Mouse (Mus musculus) liver, postnatal 0 days (tissue): ENCODE results near the gene Myo3b.

Experiments used
- CTCF ChIP-seq: sonication (generic); IDR thresholded peaks from 2 replicates; pipeline ENCODE4 v1.5.1; 2016; ENCODE audit warnings: antibody characterized with exemption, low read depth
- EP300 ChIP-seq: IDR thresholded peaks from 2 replicates; pipeline ENCODE4 v1.6.1; 2016; ENCODE audit warnings: antibody characterized with exemption, low read depth, mild to moderate bottlenecking

DNA sequence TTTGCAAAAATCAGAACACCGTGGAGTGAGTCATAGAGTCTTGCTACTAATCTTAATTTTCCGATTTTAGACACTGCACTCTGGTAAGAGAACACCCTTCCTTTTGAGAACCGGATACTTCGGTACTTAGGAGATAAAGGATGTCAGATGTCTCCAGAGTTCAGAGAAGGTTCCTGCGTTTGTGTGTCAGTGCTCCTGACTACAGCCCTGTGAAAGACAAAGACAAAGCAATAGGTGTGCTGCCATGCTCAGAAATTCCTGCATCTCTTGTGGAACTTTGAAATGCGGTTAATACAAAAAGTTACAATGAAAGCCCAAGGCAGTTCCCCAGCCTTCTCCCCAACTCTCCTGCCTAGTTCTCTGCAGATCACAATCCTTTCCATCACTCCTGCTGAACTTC is 300.6 kb downstream of the Myo3b start:
- TF ChIP-seq EP300 (no peak), CTCF (no peak)
